Mouse (Mus musculus) MEL (cell line): ENCODE data around the gene Zfp637. TPM values are rescaled to one million over a fixed set of nuclear protein-coding genes. Genes with fewer than 3 reads are reported as not detected.
A peak's percentile ranks its signal among the peaks of the same experiment; 100 is the strongest.

Source experiments
- DNase-seq: peaks from one replicate; pipeline ENCODE4 v3.0.0; 2011; ENCODE audit warnings: low read depth, low spot score
- H3K27ac ChIP-seq: 2 replicates; pipeline ENCODE4 v1.5.1; 2012; ENCODE audit warnings: low read depth, mild to moderate bottlenecking, control low read depth, low read length, moderate library complexity; ENCODE audit not compliant: control insufficient read depth
- H3K27me3 ChIP-seq, 2 experiments: fragments of 150-350 bp in 1 of 2; sonication (generic) in 1 of 2; 2 replicates each; pipeline ENCODE4 v1.6.1; 2012; ENCODE audit warnings: low read length in 2 of 2, mild to moderate bottlenecking in 2 of 2, improper control_type of control experiment in 1 of 2, moderate library complexity in 1 of 2; ENCODE audit not compliant: insufficient read depth in 2 of 2, control insufficient read depth in 1 of 2
- H3K36me3 ChIP-seq, 2 experiments: 2 replicates each; pipeline ENCODE4 v1.6.1; 2012 to 2014; ENCODE audit warnings: low read length in 2 of 2, improper control_type of control experiment in 1 of 2, inconsistent platforms in 1 of 2, mild to moderate bottlenecking in 1 of 2; ENCODE audit not compliant: insufficient read depth in 2 of 2, control insufficient read depth in 1 of 2
- H3K4me1 ChIP-seq, 2 experiments: fragments of 150-350 bp in 1 of 2; sonication (generic) in 1 of 2; 2 replicates each; pipeline ENCODE4 v1.6.1; 2012; ENCODE audit warnings: low read length in 2 of 2, improper control_type of control experiment in 1 of 2, mild to moderate bottlenecking in 1 of 2; ENCODE audit not compliant: insufficient read depth in 2 of 2, control insufficient read depth in 1 of 2
- H3K4me3 ChIP-seq, 2 experiments: fragments of 150-350 bp in 1 of 2; sonication (generic) in 1 of 2; 2 replicates each; pipeline ENCODE4 v1.5.1; 2012; ENCODE audit warnings: low read depth in 2 of 2, low read length in 2 of 2, mild to moderate bottlenecking in 2 of 2, moderate library complexity in 2 of 2, control low read depth in 1 of 2, improper control_type of control experiment in 1 of 2; ENCODE audit not compliant: control insufficient read depth in 1 of 2, insufficient read depth in 1 of 2
- H3K79me2 ChIP-seq: 2 replicates; pipeline ENCODE4 v1.6.1; 2012; ENCODE audit warnings: mild to moderate bottlenecking, low read length, moderate library complexity; ENCODE audit not compliant: control insufficient read depth, poor library complexity, insufficient read depth
- H3K9ac ChIP-seq: 2 replicates; pipeline ENCODE4 v1.6.1; 2012; ENCODE audit warnings: low read depth, mild to moderate bottlenecking, control low read depth, low read length, moderate library complexity; ENCODE audit not compliant: control insufficient read depth, poor library complexity, severe bottlenecking
- H3K9me3 ChIP-seq: fragments of 150-350 bp; sonication (generic); replicated peaks from 2 replicates; pipeline ENCODE4 v1.6.1; 2012; ENCODE audit warnings: mild to moderate bottlenecking, low read length, improper control_type of control experiment, moderate library complexity; ENCODE audit not compliant: insufficient read depth
- BHLHE40 ChIP-seq: IDR thresholded peaks from 2 replicates; pipeline ENCODE4 v1.6.1; 2012; ENCODE audit warnings: low read depth, mild to moderate bottlenecking, inconsistent platforms, low read length, improper control_type of control experiment, borderline replicate concordance
- CHD1 ChIP-seq: IDR thresholded peaks from 2 replicates; pipeline ENCODE4 v1.6.1; 2012; ENCODE audit warnings: low read depth, mild to moderate bottlenecking, inconsistent platforms, low read length, improper control_type of control experiment
- CHD2 ChIP-seq: IDR thresholded peaks from 2 replicates; pipeline ENCODE4 v1.6.1; 2011; ENCODE audit warnings: low read length, improper control_type of control experiment
- CTCF ChIP-seq, 3 experiments: IDR thresholded peaks in 2 of 3; conservative IDR thresholded peaks in 1 of 3; 2 replicates each; pipeline ENCODE4 v1.5.1; 2011 to 2012; ENCODE audit warnings: low read length in 3 of 3, low read depth in 2 of 3, mild to moderate bottlenecking in 2 of 3, improper control_type of control experiment in 1 of 3, inconsistent platforms in 1 of 3, mixed read lengths in 1 of 3, moderate library complexity in 1 of 3; ENCODE audit not compliant: control insufficient read depth in 1 of 3, insufficient read depth in 1 of 3, poor library complexity in 1 of 3, severe bottlenecking in 1 of 3
- E2F4 ChIP-seq: IDR thresholded peaks from 2 replicates; pipeline ENCODE4 v1.6.1; 2011; ENCODE audit warnings: low read depth, low read length, improper control_type of control experiment, borderline replicate concordance
- ELF1 ChIP-seq: IDR thresholded peaks from 2 replicates; pipeline ENCODE4 v1.6.1; 2014; ENCODE audit warnings: low read depth, mild to moderate bottlenecking, inconsistent platforms, low read length, improper control_type of control experiment, moderate library complexity
- EP300 ChIP-seq, 2 experiments: IDR thresholded peaks; 2 replicates each; pipeline ENCODE4 v1.6.1; 2011; ENCODE audit warnings: improper control_type of control experiment in 2 of 2, low read length in 2 of 2, low read depth in 1 of 2, mild to moderate bottlenecking in 1 of 2
- ETS1 ChIP-seq: IDR thresholded peaks from 2 replicates; pipeline ENCODE4 v1.6.1; 2012; ENCODE audit warnings: low read depth, mild to moderate bottlenecking, inconsistent platforms, low read length, improper control_type of control experiment, moderate library complexity
- GATA1 ChIP-seq: IDR thresholded peaks from 2 replicates; pipeline ENCODE4 v1.6.1; 2011; ENCODE audit warnings: low read depth, low read length, improper control_type of control experiment
- HCFC1 ChIP-seq: IDR thresholded peaks from 2 replicates; pipeline ENCODE4 v1.6.1; 2012; ENCODE audit warnings: low read depth, mild to moderate bottlenecking, inconsistent platforms, low read length, improper control_type of control experiment, moderate library complexity
- JUND ChIP-seq: IDR thresholded peaks from 2 replicates; pipeline ENCODE4 v1.6.1; 2011; ENCODE audit warnings: low read depth, mild to moderate bottlenecking, improper control_type of control experiment, low read length
- KAT2A ChIP-seq: conservative IDR thresholded peaks from 2 replicates; pipeline ENCODE4 v1.6.1; 2012; ENCODE audit warnings: low read depth, low read length, improper control_type of control experiment, inconsistent platforms
- MAFK ChIP-seq: IDR thresholded peaks from 2 replicates; pipeline ENCODE4 v1.6.1; 2011; ENCODE audit warnings: low read depth, mild to moderate bottlenecking, low read length, improper control_type of control experiment, borderline replicate concordance
- MAX ChIP-seq: IDR thresholded peaks from 2 replicates; pipeline ENCODE4 v1.6.1; 2011; ENCODE audit warnings: low read length, improper control_type of control experiment
- MAZ ChIP-seq: IDR thresholded peaks from 2 replicates; pipeline ENCODE4 v1.6.1; 2012; ENCODE audit warnings: low read depth, mild to moderate bottlenecking, inconsistent platforms, low read length, improper control_type of control experiment
- MEF2A ChIP-seq: IDR thresholded peaks from 2 replicates; pipeline ENCODE4 v1.6.1; 2014; ENCODE audit warnings: low read depth, mild to moderate bottlenecking, inconsistent platforms, low read length, improper control_type of control experiment; ENCODE audit not compliant: poor library complexity, insufficient replicate concordance, severe bottlenecking; ENCODE audit errors: extremely low read depth
- MXI1 ChIP-seq: IDR thresholded peaks from 2 replicates; pipeline ENCODE4 v1.6.1; 2011; ENCODE audit warnings: mild to moderate bottlenecking, low read depth, low read length, improper control_type of control experiment
- MYC ChIP-seq: IDR thresholded peaks from 2 replicates; pipeline ENCODE4 v1.6.1; 2011; ENCODE audit warnings: low read depth, mild to moderate bottlenecking, low read length, improper control_type of control experiment, moderate library complexity
- NELFE ChIP-seq: IDR thresholded peaks from 2 replicates; pipeline ENCODE4 v1.6.1; 2011; ENCODE audit warnings: low read depth, low read length, improper control_type of control experiment
- NRF1 ChIP-seq: IDR thresholded peaks from 2 replicates; pipeline ENCODE4 v1.6.1; 2014; ENCODE audit warnings: low read depth, mild to moderate bottlenecking, inconsistent platforms, low read length, improper control_type of control experiment, moderate library complexity; ENCODE audit not compliant: poor library complexity, insufficient read depth, severe bottlenecking
- POLR2A ChIP-seq, 2 experiments: IDR thresholded peaks; 2 replicates each; pipeline ENCODE4 v1.6.1; 2011 to 2012; ENCODE audit warnings: low read length in 2 of 2, mild to moderate bottlenecking in 2 of 2, control low read depth in 1 of 2, improper control_type of control experiment in 1 of 2, low read depth in 1 of 2, moderate library complexity in 1 of 2; ENCODE audit not compliant: control insufficient read depth in 1 of 2, insufficient read depth in 1 of 2, poor library complexity in 1 of 2
- POLR2AphosphoS2 ChIP-seq: IDR thresholded peaks from 2 replicates; pipeline ENCODE4 v1.6.1; 2011; ENCODE audit warnings: low read length, improper control_type of control experiment
- POLR2AphosphoS5 ChIP-seq: IDR thresholded peaks from 2 replicates; pipeline ENCODE4 v1.6.1; 2012; ENCODE audit warnings: low read depth, borderline replicate concordance, mild to moderate bottlenecking, inconsistent platforms, low read length, moderate library complexity, mixed read lengths
- RAD21 ChIP-seq: IDR thresholded peaks from 2 replicates; pipeline ENCODE4 v1.6.1; 2011; ENCODE audit warnings: mild to moderate bottlenecking, low read depth, low read length, improper control_type of control experiment
- RCOR1 ChIP-seq: IDR thresholded peaks from 2 replicates; pipeline ENCODE4 v1.6.1; 2012; ENCODE audit warnings: low read depth, mild to moderate bottlenecking, inconsistent platforms, low read length, improper control_type of control experiment
- SIN3A ChIP-seq: IDR thresholded peaks from 2 replicates; pipeline ENCODE4 v1.6.1; 2012; ENCODE audit warnings: low read length, improper control_type of control experiment, inconsistent platforms
- SMC3 ChIP-seq: IDR thresholded peaks from 2 replicates; pipeline ENCODE4 v1.6.1; 2011; ENCODE audit warnings: low read depth, low read length, improper control_type of control experiment
- TAL1 ChIP-seq: IDR thresholded peaks from 2 replicates; pipeline ENCODE4 v1.6.1; 2012; ENCODE audit warnings: mild to moderate bottlenecking, inconsistent platforms, low read length, moderate library complexity, mixed read lengths
- TBP ChIP-seq: IDR thresholded peaks from 2 replicates; pipeline ENCODE4 v1.8.0; 2011; ENCODE audit warnings: low read depth, low read length, improper control_type of control experiment
- TCF12 ChIP-seq: IDR thresholded peaks from 2 replicates; pipeline ENCODE4 v1.6.1; 2014; ENCODE audit warnings: low read depth, mild to moderate bottlenecking, inconsistent platforms, low read length, improper control_type of control experiment, moderate library complexity
- UBTF ChIP-seq: IDR thresholded peaks from 2 replicates; pipeline ENCODE4 v1.6.1; 2012; ENCODE audit warnings: low read depth, mild to moderate bottlenecking, inconsistent platforms, low read length, improper control_type of control experiment, moderate library complexity, borderline replicate concordance; ENCODE audit not compliant: insufficient read depth
- USF1 ChIP-seq: IDR thresholded peaks from 2 replicates; pipeline ENCODE4 v1.6.1; 2014; ENCODE audit warnings: low read depth, mild to moderate bottlenecking, inconsistent platforms, low read length, improper control_type of control experiment, moderate library complexity
- USF2 ChIP-seq, 2 experiments: IDR thresholded peaks; 2 replicates each; pipeline ENCODE4 v1.6.1; 2011 to 2012; ENCODE audit warnings: improper control_type of control experiment in 2 of 2, low read length in 2 of 2, borderline replicate concordance in 1 of 2, inconsistent platforms in 1 of 2, low read depth in 1 of 2, mild to moderate bottlenecking in 1 of 2; ENCODE audit not compliant: insufficient read depth in 1 of 2
- ZC3H11A ChIP-seq: IDR thresholded peaks from 2 replicates; pipeline ENCODE4 v1.6.1; 2012; ENCODE audit warnings: low read depth, mild to moderate bottlenecking, inconsistent platforms, low read length, improper control_type of control experiment
- ZKSCAN1 ChIP-seq: IDR thresholded peaks from 2 replicates; pipeline ENCODE4 v1.6.1; 2012; ENCODE audit warnings: low read depth, mild to moderate bottlenecking, inconsistent platforms, low read length, improper control_type of control experiment, moderate library complexity
- ZMIZ1 ChIP-seq: IDR thresholded peaks from 2 replicates; pipeline ENCODE4 v1.6.1; 2012; ENCODE audit warnings: low read depth, mild to moderate bottlenecking, inconsistent platforms, low read length, improper control_type of control experiment, moderate library complexity
- polyA plus RNA-seq, 2 experiments: library from polyadenylated mRNA; stranded (reverse) in 1 of 2; unstranded in 1 of 2; fragments of >175 nt in 1 of 2; fragments of >200 nt in 1 of 2; gene quantifications; 2 replicates each; pipeline versions ENCODE4 v1.2.1 to v1.2.4; 2012; ENCODE audit warnings: low replicate concordance in 2 of 2, low read depth in 1 of 2; ENCODE audit not compliant: insufficient read length in 2 of 2, insufficient read depth in 1 of 2, missing spikeins in 1 of 2
- total RNA-seq: library from RNA; depleted of rRNA; stranded (reverse); fragments of 300-350 nt; gene quantifications from 2 replicates; pipeline ENCODE4 v1.2.3, GENCODE M21; 2012

Gene Zfp637
- total and polyA plus RNA-seq, 3 experiments: 52.4 to 53.8 TPM; not detected in 1

DNA sequence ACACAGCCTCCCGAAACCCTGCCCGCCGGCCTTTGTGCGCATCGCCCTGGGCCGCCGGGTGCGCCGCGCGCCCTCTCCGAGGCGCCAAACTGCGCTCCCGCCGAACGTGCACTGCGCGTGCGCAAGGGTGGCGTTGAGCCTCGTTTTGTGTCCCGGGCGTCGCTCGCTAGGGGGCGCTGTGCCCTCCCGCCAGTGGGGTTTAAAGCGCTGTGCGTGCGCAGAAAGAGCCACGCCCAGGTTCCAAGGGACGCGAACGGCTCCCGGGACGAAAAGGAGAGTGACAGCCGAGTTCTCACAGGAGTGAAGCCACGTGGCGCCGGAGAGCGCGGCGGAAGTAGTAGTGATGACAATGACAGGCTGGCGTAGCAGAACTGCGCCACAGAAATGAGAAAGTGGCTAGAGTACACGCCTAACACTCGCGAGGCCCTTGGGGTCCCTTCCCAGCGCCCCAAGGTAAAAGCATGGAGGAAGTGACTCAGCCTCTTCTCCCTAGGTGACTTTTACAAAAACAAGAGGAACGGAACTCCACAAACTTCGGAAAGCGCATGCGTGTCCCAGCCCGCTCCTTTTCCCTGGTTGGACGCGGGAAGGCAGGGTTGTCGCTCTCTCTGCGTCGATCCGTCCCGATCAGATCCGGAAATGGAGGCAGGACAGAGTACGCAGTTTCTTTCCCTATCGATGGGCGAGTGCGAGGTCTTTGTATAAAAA lies 38.6 kb downstream of the Zfp637 start:
- Histone ChIP-seq H3K9me3 (no peaks in the 10 kb centered on the region), H3K4me1 (peaks cover 10 to 19% of the 10 kb centered on the region in 2 experiments), H3K9ac (peak overlapping the region; percentile 96), H3K79me2 (peaks cover 11% of the 10 kb centered on the region), H3K36me3 (peaks cover 0 to 22% of the 10 kb centered on the region in 2 experiments; a peak in 2 of 4 replicates), H3K27me3 (no peaks in the 10 kb centered on the region), H3K4me3 (peak overlapping the region; percentile 47 to 70), H3K27ac (peak overlapping the region; percentile 99)
- DNase-seq: peak; percentile 99
- TF ChIP-seq HCFC1 (peak; percentile 78), MXI1 (peak; percentile 99), SIN3A (peak; percentile 92), RCOR1 (no peak), EP300 (IDR thresholded peaks at IDR 0.05; ENCODE audit: low read depth in 1 of 2, low read length in 2 of 2) (no peak), ZC3H11A (peak; percentile 44; the same call in 1 of the 2 replicates), USF2 (IDR thresholded peaks at IDR 0.05; ENCODE audit: borderline replicate concordance in 1 of 2, insufficient read depth in 1 of 2, low read depth in 1 of 2, low read length in 2 of 2) (no peak), MAZ (no peak), POLR2A (IDR thresholded peaks at IDR 0.05; ENCODE audit: control insufficient read depth in 1 of 2, insufficient read depth in 1 of 2, low read depth in 1 of 2, low read length in 2 of 2, poor library complexity in 1 of 2) (peak; percentile 79 to 93), POLR2AphosphoS2 (peak; percentile 87), MAX (peak; percentile 99), NELFE (peak; percentile 86), CHD1 (no peak), ELF1 (peak; percentile 90), MEF2A (no peak), CHD2 (no peak; the same call in 1 of the 2 replicates), NRF1 (peak; percentile 91), TAL1 (no peak), MAFK (no peak), CTCF (IDR thresholded peaks at IDR 0.05 in 2 of 3, conservative IDR thresholded peaks at IDR 0.05 in 1 of 3; ENCODE audit: control insufficient read depth in 1 of 3, insufficient read depth in 1 of 3, low read depth in 2 of 3, low read length in 3 of 3, poor library complexity in 1 of 3, severe bottlenecking in 1 of 3) (peak; percentile 78 to 97 (median 95)), MYC (peak; percentile 100), TCF12 (no peak), KAT2A (no peak), ETS1 (peak; percentile 55; the same call in 1 of the 2 replicates), POLR2AphosphoS5 (0 out of 2 replicates have a peak, but pooled peaks have one; percentile 9), USF1 (peak; percentile 81), JUND (no peak), RAD21 (peak; percentile 54), ZKSCAN1 (no peak), TBP (peak; percentile 85), BHLHE40 (no peak), SMC3 (peak; percentile 71), E2F4 (peak; percentile 89), UBTF (no peak), ZMIZ1 (peak; percentile 44; the same call in 1 of the 2 replicates), GATA1 (no peak)
